Mouse (Mus musculus) heart, postnatal 25 days (tissue): ENCODE data around the gene Sult1d1. TPM values are rescaled to one million over a fixed set of nuclear protein-coding genes. Genes with fewer than 3 reads are reported as not detected.

ENCODE experiments used
- microRNA-seq: library from miRNA; unstranded; fragments of <30 nt; microRNA quantifications from one replicate; pipeline ENCODE4 v1.2.0, GENCODE M21; 2022
- total RNA-seq, 2 experiments: library from RNA; stranded (reverse); gene quantifications; 2 replicates each; pipeline ENCODE4 v1.2.3; 2021

Sult1d1 gene
- total RNA-seq, 2 experiments from 2014 or later = not detected

Small RNAs within 50 kb of the gene (microRNA-seq; reads per million reads assigned to microRNA genes)
- gene Mir3969 = not detected

Other genes starting within 250 kb of the Sult1d1 start
- gene Ugt2a3, start 231.8 kb downstream of the Sult1d1 start, total RNA-seq = not detected
- gene Ugt2b38, start 144.8 kb downstream of the Sult1d1 start, total RNA-seq = not detected
- not detected for gene Ugt2a2, start 86.8 kb downstream of the Sult1d1 start, total RNA-seq
- gene Gm43638, start 82.2 kb downstream of the Sult1d1 start, total RNA-seq = not detected
- not detected for gene Ugt2a1, start 78.2 kb downstream of the Sult1d1 start, total RNA-seq
- not detected for gene Sult1b1, start 30.8 kb downstream of the Sult1d1 start, total RNA-seq
- gene Sult1e1, start 22.6 kb upstream of the Sult1d1 start, total RNA-seq = not detected
- gene Csn1s1, start 97.2 kb upstream of the Sult1d1 start, total RNA-seq = not detected
- not detected for gene Csn2, start 130.6 kb upstream of the Sult1d1 start, total RNA-seq
- gene Csn1s2a, start 205.5 kb upstream of the Sult1d1 start, total RNA-seq = not detected
- gene Csn1s2b, start 239.1 kb upstream of the Sult1d1 start, total RNA-seq = not detected